Mouse (Mus musculus) stomach, postnatal 0 days (tissue): ENCODE results near the gene Nfib.

ENCODE experiments used
- CTCF ChIP-seq: IDR thresholded peaks from 2 replicates; pipeline ENCODE4 v1.5.1; 2016; ENCODE audit warnings: antibody characterized with exemption, low read depth, mild to moderate bottlenecking, moderate library complexity
- EP300 ChIP-seq: optimal IDR thresholded peaks from 2 replicates; pipeline ENCODE3; 2016; ENCODE audit warnings: antibody characterized with exemption

DNA sequence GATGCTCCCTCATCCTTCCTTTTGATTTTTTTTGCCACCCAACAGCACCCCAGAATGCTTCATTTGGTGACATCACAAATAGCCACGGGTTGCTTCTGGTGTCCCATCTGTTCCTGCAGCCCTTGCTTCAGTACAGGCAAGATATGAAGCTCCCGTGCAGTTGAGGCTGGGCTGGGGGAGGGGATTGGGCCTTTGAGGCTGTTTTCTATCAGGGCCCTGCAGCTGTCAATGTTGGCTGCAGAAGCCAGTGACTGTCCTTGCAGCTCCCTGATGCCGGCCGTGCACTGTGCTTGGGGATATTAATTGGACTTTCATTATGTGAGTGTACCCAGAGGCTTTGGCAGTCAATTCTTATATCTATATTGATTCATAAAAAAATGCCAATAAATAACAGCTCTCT, 121.0 kb downstream of the Nfib start:
- TF ChIP-seq CTCF (no peak), EP300 (no peak)
